Mouse (Mus musculus) erythroblast, embryonic 14.5 days (primary cell): ENCODE measurements around the gene Lmna.

ENCODE experiments used
- GATA1 ChIP-seq: IDR thresholded peaks from 2 replicates; pipeline ENCODE4 v1.6.1; 2012; ENCODE audit warnings: low read length, inconsistent platforms, mixed read lengths
- TAL1 ChIP-seq: IDR thresholded peaks from 3 replicates; pipeline ENCODE4 v1.6.1; 2012; ENCODE audit warnings: low read length, inconsistent platforms, mixed read lengths

GRCm38 (mm10) chr3:88455588-88456264 lies 54.0 kb downstream of the Lmna start:
- TF ChIP-seq GATA1 (no peak), TAL1 (no peak)
